Mouse (Mus musculus): ENCODE results near the gene Vcan.
"Not testable (repeated sequence)": the region's sequence is repeated elsewhere in the genome, so short reads cannot be mapped to it uniquely, and the experiment has no call there.

Vcan gene

GRCm38 (mm10) chr13:89741766-89742685, at the start of gene Vcan:
Gene Vcan (minus strand): TSS chr13:89742509.
- peak; percentile 39 for DNase-seq (ENCODE audit: low spot score)

DNA sequence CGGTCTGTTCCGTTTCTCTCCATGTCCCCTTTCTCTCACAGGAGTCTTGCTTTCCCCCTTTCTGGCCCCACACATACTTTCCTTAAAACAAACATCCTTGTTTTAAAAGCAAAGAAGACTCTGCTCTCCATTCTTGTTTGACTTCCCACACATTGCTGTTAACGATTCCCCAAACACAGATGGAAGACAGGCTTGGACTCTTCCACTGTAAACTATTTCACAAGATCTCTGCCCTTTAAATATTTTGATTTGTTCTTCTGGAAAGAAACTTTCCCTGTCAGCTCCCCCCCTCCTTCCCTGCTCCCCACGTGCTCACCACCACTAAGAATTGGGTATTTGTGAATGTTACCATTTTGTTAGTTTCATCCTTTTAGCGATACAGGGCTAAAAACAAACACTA, 49.2 kb upstream of the Vcan start:
- no peak for DNase-seq (ENCODE audit: low spot score)

GRCm38 (mm10) chr13:89782886-89783285, 40.6 kb upstream of the Vcan start:
- DNase-seq (ENCODE audit: low spot score): no peak

GRCm38 (mm10) chr13:89780276-89780675, 38.0 kb upstream of the Vcan start:
- DNase-seq (ENCODE audit: low spot score): no peak

DNA sequence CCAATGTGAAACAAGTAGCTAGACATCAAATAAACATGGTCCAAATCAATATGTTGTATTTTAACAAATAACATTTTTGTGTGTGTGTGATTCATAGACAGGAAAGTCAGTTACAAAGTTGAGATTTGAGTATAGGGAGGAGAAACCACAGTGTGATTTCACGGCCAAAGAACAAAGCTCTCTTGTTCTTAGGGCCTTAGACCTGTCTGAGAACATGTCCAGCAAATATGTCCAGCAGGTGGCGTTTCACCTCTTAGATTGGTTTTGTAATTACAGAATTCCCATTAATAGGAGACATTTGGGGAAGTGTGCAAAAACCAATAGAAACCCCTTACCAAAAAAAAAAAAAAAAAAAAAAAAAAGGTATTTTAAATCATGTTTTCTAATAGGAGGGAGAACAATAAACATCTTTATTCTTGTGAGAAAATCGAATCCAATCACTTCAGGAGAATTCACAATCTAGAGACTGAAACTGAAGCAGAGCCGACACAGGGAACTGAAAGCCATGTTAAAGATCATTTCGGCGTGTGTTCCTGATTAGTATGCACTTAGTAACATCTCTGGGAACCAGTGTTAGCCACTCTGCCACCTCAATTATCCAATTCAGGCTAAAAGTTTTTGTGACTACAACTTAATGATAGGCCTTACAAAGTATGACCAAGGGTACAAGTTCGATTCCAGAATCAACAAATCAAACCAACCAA, 37.1 kb upstream of the Vcan start:
- no peak for DNase-seq (ENCODE audit: low spot score)

GRCm38 (mm10) chr13:89777764-89778163, 35.5 kb upstream of the Vcan start:
- DNase-seq (ENCODE audit: low spot score): no peak

- DNase-seq (ENCODE audit: low spot score): no peak
These were observed 34.8 kb upstream of the Vcan start for GRCm38 (mm10) chr13:89777146-89777545.

- no peak for DNase-seq (ENCODE audit: low spot score)
These were observed 24.2 kb upstream of the Vcan start for GRCm38 (mm10) chr13:89766551-89766950.

DNA sequence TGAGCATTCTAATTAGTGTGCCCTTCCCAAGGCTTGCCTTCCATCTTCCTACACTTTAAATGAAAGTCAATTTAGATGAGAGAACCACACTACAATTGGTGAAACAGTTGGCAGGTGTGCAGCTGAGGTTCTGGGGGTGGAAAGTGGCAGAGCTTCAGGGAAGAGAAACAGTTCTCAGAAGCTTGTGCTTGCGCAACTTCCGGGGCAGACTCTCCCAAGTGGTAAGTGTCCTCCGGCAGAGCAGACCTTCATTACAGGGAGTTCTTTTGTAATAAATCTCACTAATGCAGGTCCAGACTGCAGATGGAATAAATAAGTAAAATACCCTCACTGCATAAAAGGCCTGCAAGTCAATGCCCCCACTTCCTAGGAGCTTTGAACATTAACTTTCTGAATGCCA, 23.7 kb upstream of the Vcan start:
- no peak for DNase-seq (ENCODE audit: low spot score)

- no peak for DNase-seq (ENCODE audit: low spot score)
These were observed 20.0 kb upstream of the Vcan start for GRCm38 (mm10) chr13:89762339-89762738.

DNA sequence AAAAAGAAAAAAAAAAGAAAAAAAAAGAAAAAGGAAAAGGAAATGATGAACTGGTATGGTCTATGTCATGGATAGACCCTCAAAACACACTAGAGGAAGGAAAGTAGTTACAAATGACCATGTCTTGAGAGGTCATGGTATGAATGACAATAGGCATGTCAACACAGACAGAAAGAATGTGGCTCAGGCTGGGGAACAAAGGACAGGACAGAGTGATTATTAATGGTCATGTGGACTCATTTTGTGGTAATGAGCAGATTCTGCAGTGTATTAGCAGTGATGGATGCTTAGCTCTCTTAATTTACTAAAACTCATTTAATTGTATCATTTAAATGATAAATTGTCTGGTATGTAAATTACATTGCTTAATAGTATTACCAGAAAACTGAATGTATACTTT, 14.0 kb upstream of the Vcan start:
- no peak for DNase-seq (ENCODE audit: low spot score)

- not testable (repeated sequence) for DNase-seq (ENCODE audit: low spot score)
These were observed 8.3 kb upstream of the Vcan start for GRCm38 (mm10) chr13:89750562-89750961.

GRCm38 (mm10) chr13:89743201-89743600, 892 bp upstream of the Vcan start:
- DNase-seq (ENCODE audit: low spot score): no peak

DNA sequence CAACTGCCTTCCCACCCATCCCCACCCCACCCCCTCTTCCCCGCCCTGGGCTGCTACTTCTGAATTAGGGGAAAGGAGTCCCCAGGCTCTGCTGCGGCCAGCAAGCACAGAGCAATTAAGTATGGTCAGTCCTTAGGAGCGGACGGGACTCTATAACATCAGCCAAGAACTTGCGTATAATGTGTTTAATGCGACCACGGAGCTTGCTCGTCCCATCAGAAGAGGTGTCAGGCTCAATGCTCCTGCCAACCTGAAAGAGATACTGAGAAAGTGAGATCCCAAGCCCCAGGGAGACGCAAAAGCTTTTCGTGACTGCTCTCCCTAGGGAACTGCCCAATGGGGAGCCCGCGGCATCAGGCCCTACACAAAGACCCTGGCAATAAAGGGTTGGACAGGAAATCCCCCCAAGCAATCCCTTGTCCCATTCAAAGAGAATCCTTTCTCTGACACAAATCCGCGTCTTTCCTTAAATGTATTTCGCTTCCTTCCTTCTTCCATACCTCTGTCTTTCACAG, 434 bp upstream of the Vcan start:
- DNase-seq (ENCODE audit: low spot score): no peak

GRCm38 (mm10) chr13:89741116-89741551, 1.2 kb downstream of the Vcan start:
- no peak for DNase-seq (ENCODE audit: low spot score)

DNA sequence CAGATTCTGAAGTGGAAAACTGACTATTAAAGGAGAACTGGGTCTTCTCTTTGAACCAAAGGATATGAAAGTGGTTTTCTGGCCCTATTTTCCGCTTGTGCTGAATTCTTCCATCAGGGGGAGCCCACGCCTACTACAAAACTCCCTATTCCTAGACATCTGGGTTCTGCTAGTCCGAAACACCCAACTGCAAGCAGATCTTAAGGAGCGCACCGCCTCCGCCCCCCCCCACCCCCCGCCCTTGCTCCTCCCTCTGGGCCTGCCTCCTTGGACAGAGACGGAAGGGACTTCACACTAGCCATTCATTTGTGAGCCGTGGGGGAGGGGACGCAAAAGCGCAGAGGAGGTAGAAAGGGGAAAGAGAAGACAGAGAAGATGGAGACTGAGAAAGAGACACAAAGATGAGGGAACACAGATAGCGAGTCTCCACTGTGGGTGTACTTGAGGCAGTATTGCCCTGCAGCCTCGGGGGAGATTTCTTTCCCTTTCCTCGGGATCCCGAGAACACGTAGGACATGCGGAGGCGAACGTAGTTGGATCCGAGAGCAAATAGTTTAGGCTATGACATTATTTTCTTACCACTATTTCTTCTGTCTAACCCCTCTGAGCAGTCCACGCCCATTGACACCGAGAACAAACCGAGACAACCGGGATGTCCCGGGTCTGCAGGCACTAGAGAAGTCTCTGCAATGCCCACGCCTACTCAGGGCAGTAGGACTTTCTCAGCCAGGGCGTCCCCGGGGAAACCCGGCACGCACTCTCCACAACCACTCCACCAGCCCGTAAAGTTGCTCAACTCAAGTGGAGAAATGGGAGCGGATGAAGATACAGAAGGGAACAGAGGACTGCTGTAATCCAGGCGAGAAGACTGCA, 1.8 kb downstream of the Vcan start:
- DNase-seq (ENCODE audit: low spot score): peak; percentile 61

DNA sequence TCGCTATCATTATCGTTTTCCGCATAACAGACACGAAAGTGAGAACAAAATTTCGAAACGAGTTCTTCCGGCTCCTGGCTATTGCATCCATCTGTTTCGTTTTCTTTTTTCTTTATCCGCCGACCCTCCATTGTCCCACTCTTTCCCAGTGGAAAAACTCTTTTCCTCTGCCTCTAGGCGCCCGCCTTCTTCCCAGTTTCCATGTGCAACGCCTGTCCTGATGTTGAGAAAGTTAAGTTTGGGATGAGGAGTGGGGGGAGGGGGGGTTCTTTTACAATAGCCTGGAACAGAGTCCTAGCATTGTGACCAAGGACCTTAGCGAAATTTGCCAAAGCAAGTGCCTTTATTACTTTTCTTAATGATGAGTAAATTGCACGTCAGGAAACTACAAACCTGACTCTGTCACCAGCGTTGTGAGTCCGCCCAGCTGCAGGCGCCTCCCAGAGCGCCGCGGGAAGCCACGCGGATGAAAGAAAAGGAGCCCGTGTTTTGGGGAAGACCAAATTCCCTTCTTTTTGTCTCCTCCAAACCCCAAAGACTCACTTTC, 2.5 kb downstream of the Vcan start:
- DNase-seq (ENCODE audit: low spot score): no peak

GRCm38 (mm10) chr13:89738776-89739695, 3.3 kb downstream of the Vcan start:
- DNase-seq (ENCODE audit: low spot score): peak; percentile 80

- no peak for DNase-seq (ENCODE audit: low spot score)
These were observed 4.0 kb downstream of the Vcan start for GRCm38 (mm10) chr13:89738275-89738674.

- DNase-seq (ENCODE audit: low spot score): no peak
These were observed 7.2 kb downstream of the Vcan start for GRCm38 (mm10) chr13:89735111-89735510.

- DNase-seq (ENCODE audit: low spot score): no peak
These were observed 15.8 kb downstream of the Vcan start for GRCm38 (mm10) chr13:89726492-89726891.
